Mouse (Mus musculus): Measurements from ENCODE around the gene Gjb1.
"Not testable (repeated sequence)": the region's sequence is repeated elsewhere in the genome, so short reads cannot be mapped to it uniquely, and the experiment has no call there.

The Gjb1 gene

GRCm38 (mm10) chrX:101376190-101376968 lies at the start of gene Gjb1:
Gene Gjb1 (plus strand): TSS chrX:101376378.
- no peak for DNase-seq

DNA sequence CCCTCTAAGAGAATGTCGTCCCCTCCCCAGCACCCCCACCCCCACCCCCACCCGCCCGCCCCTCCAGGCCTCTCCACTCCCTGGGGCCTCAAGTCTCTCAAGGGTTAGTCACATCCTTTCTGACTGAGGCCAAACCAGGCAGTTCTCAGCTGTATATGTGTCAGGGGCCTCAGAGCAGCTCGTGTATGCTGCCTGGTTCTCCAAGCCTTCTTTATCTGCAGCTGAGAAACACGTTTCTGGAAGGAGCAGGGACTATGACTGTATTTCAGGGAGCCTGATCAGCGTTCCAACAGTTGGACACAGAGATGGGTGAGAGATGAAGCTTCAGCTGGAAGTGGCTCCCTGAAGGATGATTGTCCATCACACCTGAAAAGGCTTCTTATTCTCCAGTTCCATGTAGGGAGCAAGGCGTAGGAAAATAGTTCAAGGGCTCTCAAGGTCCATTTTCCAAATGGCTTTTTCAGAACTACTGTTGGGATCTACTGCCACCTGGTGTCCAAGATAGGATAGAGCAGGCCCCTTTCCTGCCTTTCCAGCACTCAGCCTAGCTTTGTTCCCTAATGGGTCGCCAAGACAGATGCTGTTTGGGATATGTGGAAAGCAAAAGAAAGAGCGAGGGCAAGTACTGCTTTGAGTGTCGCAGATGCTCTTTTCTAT lies 46.7 kb upstream of the Gjb1 start:
- peak; percentile 74 for DNase-seq

DNA sequence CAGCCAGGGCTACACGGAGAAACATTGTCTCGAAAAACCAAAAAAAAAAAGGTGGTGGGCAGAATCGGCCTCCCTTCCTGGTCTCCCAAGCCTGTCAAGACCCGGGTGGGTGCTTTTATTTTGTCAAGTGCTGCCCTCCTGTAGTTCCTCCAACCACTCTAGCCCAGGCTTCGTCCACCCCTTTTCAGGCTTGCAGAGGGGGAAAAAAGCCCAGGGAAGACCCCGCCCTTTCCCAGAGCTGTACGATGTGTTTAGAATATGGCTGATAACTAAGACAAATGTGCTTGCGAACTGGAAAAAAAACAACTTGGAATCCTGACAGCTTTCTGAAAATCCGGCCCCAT lies 44.2 kb upstream of the Gjb1 start:
- no peak for DNase-seq

DNA sequence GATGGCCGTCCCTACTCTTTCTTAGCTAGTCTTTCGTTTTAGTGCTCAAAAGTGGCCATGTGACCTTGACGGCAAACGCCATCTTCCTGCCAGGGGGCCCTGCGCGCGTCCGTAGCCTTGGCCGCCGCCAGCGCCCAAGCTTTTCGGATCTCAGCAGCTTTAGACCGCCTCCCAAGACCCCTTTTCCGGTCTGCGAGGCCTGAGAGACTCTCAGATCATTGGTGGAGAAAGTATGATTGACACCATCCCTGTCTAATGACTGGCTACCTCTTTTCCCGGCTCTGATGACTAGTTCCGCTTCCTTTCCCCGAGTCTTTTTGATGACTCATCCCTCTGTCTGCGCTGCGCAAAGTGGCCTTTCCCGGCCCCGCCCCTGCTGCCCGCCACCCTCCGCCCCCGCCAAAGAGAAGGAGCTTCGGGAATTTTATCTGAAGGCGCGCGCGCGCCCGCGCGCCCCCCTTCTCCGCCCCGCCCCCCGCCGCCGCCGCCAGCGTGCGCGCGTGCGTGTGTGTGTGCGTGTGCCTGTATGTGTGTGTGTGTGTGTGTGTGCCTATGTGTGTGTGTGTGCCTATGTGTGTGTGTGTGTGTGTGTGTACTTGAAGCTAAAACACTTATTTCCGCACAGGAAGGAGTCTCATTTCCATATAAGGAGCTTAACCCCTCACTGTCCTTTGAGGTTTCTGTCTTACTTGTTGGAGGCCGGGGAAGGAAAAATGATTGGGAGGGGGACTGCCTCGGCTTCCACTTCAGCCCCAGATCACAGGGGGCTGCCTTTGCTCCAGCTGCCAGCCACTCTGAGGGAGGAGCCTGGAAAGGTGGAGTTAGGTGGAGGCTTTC lies 43.6 kb upstream of the Gjb1 start:
- peak; percentile 94 for DNase-seq

GRCm38 (mm10) chrX:101334606-101335005 lies 41.6 kb upstream of the Gjb1 start:
- no peak for DNase-seq

GRCm38 (mm10) chrX:101338666-101339065 lies 37.5 kb upstream of the Gjb1 start:
- no peak for DNase-seq

GRCm38 (mm10) chrX:101342837-101343236 lies 33.3 kb upstream of the Gjb1 start:
- not testable (repeated sequence) for DNase-seq

- no peak for DNase-seq
Measured at GRCm38 (mm10) chrX:101345456-101345855, 30.7 kb upstream of the Gjb1 start.

DNA sequence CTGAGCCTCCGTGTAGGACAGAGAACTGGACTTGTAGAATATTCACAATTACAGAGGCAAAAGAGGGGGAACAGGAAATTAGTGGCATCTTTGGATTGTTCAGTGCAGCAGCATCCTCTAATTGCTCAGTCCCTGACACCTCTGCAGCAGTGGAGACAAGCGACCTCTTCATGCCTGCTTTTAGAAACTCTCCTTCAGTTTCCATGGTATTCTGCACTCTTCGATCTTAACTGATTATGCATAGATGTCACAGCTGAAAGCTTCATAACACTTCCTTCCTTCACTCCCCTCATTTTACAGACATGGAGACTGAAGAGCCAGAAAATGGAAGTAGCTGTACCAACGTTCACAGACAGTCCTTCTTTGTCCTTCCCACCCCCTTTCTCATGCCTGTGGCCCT lies 29.7 kb upstream of the Gjb1 start:
- no peak for DNase-seq

- DNase-seq, result no peak
Measured at GRCm38 (mm10) chrX:101351188-101351587, 25.0 kb upstream of the Gjb1 start.

- DNase-seq, result not testable (repeated sequence)
Measured at GRCm38 (mm10) chrX:101358902-101359301, 17.3 kb upstream of the Gjb1 start.

GRCm38 (mm10) chrX:101369001-101369400 lies 7.2 kb upstream of the Gjb1 start:
- peak; percentile 12 for DNase-seq

DNA sequence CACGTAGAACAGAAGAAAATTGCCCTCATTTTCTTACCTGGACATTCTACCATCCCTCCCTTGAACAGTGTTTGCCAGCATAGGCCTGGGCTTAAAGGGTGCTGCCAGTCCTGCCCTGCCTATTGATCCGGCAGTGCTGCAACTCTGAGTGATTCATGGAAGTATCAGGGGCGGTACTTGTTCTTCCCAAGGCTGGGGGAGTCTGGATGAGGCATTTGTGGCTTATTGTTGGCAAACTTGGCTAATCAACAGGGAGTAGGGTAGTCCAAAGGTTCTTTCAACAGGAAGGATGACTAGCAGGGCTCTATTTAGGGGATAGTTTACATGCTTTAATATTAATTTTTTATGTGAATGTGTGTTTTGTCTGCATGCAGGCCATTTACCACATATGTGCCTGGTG lies 5.6 kb upstream of the Gjb1 start:
- no peak for DNase-seq

- DNase-seq, result no peak
Measured at GRCm38 (mm10) chrX:101372946-101373345, 3.2 kb upstream of the Gjb1 start.

- peak; percentile 35 for DNase-seq
Measured at GRCm38 (mm10) chrX:101377076-101377475, 898 bp downstream of the Gjb1 start.

DNA sequence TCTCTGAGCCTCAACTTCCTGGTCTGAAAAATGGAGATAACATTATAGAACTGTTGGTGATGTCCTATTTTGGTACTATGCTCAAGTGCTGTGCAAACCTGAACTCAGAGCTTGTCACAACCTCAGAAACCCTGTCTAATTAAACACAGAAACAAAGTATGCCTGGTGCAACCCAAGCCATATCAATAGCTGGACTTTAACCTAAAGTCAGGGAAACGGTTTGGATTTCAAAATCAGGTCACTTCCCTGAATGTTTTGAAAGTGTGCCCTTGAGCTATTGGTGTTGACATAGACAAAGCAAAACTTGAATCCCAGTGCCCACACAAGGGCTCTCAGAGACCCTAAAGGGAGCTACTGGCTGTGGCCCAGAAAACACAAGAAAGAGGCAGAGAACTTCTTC lies 3.6 kb downstream of the Gjb1 start:
- DNase-seq, result no peak

GRCm38 (mm10) chrX:101383455-101383854 lies 7.3 kb downstream of the Gjb1 start:
- DNase-seq, result no peak

DNA sequence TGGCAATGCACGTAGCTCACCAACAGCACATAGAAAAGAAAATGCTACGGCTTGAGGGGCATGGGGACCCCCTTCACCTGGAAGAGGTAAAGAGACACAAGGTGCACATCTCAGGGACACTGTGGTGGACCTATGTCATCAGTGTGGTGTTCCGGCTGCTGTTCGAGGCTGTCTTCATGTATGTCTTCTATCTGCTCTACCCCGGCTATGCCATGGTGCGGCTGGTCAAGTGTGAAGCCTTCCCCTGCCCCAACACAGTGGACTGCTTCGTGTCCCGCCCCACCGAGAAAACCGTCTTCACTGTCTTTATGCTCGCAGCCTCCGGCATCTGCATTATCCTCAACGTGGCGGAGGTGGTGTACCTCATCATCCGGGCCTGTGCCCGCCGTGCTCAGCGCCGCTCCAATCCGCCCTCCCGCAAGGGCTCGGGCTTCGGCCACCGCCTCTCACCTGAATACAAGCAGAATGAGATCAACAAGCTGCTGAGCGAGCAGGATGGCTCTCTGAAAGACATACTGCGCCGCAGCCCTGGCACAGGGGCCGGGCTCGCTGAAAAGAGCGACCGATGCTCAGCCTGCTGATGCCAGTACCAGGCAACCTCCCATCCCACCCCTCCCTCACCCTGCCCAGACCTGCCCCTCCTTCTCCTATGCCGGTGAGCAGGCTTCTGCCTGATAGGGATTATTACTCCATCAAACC lies 8.4 kb downstream of the Gjb1 start:
- DNase-seq, result no peak

DNA sequence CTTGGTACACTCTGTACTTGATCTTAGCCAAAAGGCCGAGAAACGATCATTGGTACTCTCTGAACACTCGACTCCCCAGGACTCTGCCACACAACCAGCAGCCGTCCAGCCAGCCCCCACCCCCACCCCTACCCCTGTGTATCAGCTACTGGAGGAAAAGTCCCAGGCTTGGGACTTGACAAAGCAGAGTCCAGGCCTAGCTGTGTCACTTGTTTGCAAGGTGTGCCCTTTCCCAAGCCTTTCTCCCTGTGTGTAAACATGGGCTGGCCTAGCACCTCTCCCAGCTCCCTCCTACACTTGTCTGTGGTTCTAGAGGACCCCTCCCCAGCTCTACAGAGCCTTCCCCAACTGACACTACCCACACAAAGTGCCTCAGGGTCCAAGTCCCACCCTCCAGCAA lies 10.0 kb downstream of the Gjb1 start:
- DNase-seq, result no peak

- DNase-seq, result no peak
Measured at GRCm38 (mm10) chrX:101388866-101389537, 12.8 kb downstream of the Gjb1 start.

GRCm38 (mm10) chrX:101394341-101394740 lies 18.2 kb downstream of the Gjb1 start:
- DNase-seq, result no peak

DNA sequence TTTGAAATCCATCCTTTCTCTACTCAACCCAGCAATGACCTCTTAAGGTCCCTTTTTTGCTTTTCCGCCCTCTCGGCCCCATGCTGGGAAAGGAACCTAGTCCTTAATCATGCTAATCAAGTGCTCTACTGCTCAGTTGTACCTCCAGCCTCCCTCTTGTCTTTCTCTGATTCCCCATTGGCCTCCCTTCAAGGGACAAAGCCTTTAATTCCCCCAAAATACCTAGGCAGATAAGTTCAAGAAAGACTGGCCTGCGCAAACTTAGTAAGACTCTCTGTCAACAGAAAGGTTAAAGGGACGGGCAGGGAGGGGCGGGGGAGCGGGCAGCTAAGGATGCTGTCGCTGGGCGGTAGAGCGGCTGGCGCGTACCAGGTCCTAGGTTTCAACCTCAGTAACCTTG lies 20.3 kb downstream of the Gjb1 start:
- DNase-seq, result no peak
